Mouse (Mus musculus): ENCODE data around the gene Svbp.

Svbp gene

DNA sequence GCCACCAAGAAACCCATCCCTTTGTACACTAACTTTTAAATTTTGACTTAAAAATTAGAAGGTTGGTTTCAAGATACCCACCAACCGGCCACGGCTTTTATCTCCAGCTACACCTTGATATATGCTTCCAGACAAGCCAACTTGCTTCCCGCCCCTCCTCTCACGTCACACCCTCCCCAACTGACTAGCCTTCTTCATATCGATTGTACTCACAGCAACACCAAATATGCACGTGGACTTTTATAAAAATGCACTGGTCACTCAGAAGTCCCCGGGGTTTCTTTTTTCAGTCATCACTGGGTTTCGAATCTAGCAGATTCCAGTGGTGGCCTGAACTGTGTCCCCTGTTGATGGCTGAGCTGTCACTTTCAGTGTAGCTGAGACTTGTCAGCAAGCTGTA is 4.5 kb upstream of the Svbp start:
- no peak for DNase-seq (ENCODE audit: low read depth, low spot score)

DNA sequence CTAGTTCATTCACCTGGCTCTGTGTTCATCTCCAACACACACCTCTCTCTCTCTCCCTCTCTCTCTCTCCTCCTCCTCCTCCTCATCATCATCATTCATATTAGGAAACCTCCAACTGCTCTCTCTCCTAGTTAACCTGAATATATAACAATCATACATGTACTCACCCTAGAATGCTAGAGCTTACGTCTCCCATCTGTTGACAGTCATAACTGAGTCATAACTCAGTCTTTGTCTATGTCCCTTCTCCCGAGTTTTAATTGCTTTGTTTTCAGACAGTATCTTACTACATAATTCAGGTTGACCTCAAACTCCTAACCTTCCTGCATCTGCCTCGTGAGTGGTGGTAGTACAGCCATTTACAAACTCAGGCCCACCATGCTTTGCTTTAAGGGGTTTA is 3.8 kb upstream of the Svbp start:
- no peak for DNase-seq (ENCODE audit: low read depth, low spot score)

- no peak for DNase-seq (ENCODE audit: low read depth, low spot score)
These were observed 2.3 kb upstream of the Svbp start for GRCm38 (mm10) chr4:119192757-119193156.

DNA sequence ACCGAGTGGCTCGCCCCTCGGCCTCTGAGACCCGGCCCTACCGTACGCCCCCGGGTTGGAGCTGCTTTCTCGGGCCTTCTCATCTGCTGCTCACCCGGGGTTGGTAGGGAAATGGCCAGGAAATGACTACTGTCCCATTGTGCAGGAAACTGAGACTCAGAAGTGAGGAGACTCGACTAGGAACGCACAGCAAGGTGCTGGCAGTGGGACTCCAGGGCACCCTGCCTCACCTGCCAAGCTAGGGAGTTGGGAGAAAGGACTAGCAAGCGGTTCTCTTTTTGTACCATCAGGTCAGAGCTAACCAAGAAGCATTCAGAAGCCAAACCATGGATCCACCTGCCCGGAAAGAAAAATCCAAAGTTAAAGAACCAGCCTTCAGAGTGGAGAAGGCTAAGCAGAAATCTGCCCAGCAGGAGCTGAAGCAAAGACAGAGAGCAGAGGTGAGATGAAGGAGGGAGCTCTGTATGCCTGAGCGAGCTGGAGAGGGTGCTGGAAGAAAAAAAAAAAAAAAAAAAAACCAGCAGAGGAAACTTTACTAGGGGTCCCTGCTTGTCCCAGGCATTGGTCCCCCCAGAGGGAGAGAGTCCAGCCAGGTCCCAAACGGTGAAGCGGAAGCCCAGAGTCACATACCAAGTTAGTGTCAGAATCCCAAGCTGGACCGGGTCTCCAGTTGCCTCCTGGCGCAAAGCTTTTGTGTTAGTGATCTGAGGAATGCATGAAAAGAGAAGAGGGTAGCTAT is 645 bp downstream of the Svbp start:
- DNase-seq (ENCODE audit: low read depth, low spot score): no peak

DNA sequence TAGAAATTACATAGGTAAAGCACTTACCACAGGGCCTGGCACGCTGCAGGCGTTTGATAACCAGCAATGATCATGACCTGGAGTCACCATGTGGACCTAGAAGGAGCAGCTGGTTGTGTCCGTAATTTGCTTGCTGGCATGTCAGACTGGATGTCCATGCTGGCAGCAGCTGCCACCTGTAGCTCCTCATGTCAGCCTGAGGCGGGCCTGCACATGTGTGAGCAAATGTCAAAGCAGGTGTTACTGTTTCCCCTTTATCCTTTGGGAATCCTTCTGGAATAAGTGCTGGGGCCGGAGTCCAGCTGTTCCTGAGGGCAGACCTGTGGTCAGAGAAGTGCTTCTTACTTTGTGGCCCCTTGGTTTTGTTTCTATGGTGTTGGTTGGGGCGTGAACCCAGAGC is 3.0 kb downstream of the Svbp start:
- no peak for DNase-seq (ENCODE audit: low read depth, low spot score)

DNA sequence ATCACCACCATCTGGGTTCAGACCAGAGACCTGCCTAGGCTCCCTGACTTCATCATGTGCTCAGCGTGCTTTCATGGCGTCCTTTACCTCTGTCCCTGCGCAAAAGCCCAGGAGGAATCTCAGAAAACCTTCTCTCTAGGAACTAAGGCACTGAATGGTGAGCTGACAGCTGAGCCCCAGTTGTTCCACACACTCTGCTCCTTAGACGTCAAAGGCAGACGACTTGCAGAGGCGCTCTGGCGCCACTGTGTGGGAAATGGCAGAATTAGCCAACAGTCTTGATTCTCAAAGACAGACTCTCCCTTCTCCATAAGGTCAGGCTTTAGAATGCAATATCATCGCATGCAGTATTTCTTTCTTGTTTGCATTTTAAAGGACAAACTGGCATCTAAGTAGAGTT is 9.6 kb downstream of the Svbp start:
- DNase-seq (ENCODE audit: low read depth, low spot score): peak; percentile 77

DNA sequence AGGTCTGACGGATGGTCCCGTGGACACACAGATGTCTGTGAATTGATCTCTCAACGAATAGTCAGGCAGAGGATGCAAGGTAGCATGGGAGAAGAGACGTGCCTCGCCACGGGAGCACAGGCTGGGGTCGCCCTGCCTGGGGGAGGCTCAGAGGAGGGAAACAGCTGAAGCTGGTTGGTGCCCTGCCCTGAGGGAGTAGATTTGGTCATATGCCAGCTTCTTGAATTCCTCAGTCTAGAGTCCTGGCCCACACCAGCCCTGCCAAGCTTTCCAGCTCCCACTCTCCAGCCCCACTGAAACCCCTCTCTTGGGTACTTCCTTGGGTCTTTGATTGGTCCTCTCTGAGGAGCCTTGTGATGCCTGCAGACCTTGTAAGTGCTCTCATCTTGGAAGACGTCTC is 21.6 kb downstream of the Svbp start:
- DNase-seq (ENCODE audit: low read depth, low spot score): no peak

DNA sequence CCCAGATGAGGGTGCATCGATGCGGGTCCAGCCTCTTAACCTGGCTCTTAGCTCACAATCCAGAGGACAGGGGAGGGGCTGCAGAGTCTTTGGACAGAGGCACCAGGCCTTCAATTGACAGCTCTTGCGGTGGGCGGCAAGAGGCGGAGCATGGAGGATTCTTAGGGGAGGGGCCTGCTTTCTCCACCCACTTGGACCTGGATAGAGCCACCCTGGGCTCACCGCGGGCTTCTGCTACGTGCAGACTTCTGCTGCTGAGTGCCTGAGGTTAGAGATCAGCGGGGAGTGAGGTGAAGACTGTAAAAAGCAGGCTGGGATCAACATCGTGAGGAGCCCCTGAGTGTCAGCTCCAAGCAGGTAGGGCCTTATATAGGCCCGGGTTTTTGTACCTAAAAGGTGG is 23.1 kb downstream of the Svbp start, which contains the start of gene Tmem269:
Tmem269 (minus strand) TSS at position 49 of the 400 bp plus-strand sequence.
- DNase-seq (ENCODE audit: low read depth, low spot score): no peak

- peak; percentile 50 for DNase-seq (ENCODE audit: low read depth, low spot score)
These were observed 28.6 kb downstream of the Svbp start for GRCm38 (mm10) chr4:119223696-119224095.

DNA sequence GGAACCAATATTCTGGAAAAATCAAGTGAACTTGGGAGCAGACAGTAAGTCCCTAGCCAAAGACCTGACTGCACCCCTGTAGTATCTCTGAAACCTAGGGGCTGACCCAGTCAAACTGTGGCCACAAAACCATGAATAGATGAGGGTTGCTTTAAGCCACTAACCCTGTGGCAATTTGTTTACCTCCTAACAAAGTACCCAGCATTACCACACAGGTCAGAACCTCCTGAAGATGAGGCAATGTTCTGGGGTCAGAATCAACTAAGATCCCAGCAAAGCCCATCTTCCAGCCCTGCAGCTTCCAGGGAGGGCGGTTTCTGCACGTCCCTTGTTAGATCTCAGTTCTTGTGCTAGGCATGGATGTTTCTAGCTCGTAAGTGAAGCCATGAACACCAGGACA is 29.4 kb downstream of the Svbp start:
- no peak for DNase-seq (ENCODE audit: low read depth, low spot score)

- DNase-seq (ENCODE audit: low read depth, low spot score): no peak
These were observed 30.6 kb downstream of the Svbp start for GRCm38 (mm10) chr4:119225719-119226118.

DNA sequence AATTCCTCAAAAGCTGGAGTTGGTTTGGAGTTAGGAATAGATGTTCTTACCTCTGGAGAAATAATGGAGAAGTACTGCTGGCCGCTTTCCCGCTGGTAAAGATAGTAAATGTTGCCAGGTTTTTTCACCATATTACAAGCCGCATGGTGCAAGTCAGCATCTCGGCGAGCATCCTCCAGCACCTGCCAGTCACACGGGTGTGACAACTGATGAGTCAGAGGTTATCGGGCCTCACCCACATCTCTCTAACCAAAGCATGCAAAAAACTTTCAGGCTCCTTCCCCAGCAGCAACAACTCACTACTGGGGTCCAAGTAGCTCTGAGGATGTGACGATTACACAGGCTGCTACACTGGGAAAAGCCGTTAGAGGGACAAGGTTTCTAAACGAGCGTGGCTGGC is 31.6 kb downstream of the Svbp start:
- DNase-seq (ENCODE audit: low read depth, low spot score): no peak

DNA sequence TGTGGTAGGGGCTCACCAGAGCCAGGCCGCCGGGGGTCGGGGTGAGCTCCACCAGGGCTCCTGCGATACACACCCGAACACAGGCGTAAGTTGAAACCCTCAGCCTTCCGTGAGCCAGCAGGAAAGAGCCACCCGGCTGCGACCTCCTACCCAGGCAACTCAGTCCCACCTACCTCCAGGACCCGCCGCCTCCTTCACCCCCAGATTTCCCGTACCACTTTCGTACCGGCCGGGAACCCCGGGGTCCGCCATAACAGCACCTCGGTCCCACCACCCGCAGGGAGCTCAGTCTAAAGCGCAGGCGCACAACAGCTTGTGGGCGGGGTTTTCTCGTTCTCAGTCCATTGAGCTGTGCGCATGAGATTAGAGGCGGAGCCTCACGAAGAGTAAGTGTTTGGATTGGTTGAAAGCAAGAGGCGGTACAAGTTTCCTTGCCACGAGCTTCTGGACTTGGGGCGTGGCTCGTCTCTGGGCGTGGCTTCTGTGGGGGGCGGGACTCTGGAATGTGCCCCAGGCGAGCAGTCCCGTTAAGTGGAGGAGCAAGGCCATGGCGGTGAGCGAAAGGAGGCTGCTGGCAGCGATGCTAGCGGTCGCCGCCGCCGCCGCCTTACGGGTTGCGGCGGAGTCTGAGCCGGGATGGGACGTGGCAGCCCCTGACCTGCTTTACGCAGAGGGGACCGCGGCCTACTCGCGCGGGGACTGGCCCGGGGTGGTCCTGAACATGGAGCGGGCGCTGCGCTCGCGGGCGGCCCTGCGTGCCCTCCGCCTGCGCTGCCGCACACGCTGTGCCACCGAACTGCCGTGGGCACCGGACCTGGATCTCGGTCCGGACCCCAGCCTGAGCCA is 37.5 kb downstream of the Svbp start, which contains the start of the genes AU022252 and P3h1:
AU022252 (minus strand) TSS at position 303 of the 846 bp plus-strand sequence.
P3h1 (plus strand) TSS at position 506 of the 846 bp plus-strand sequence.
- DNase-seq (ENCODE audit: low read depth, low spot score): peak; percentile 99

- DNase-seq (ENCODE audit: low read depth, low spot score): no peak
These were observed 38.3 kb downstream of the Svbp start for GRCm38 (mm10) chr4:119233256-119233901.

GRCm38 (mm10) chr4:119234348-119234747 is 39.2 kb downstream of the Svbp start:
- DNase-seq (ENCODE audit: low read depth, low spot score): no peak

DNA sequence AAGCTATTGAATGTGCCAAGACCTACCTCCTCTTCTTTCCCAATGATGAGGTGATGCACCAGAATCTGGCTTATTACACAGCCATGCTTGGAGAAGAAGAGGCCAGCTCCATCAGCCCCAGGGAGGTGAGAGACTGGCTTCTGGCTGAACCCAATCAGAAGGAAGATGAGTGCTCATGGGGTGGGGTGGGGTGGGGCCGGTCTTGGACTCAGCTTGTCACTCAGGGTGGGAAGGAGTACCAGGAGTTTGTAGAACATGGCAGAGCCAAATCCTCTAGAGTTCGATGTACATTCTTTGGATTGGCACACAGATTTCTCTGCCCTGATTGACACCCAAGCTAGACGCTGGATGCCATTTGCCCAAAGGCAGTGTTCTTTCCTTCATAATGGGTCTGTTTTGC is 43.6 kb downstream of the Svbp start:
- DNase-seq (ENCODE audit: low read depth, low spot score): no peak

GRCm38 (mm10) chr4:119239181-119239682 is 44.1 kb downstream of the Svbp start:
- peak; percentile 70 for DNase-seq (ENCODE audit: low read depth, low spot score)

GRCm38 (mm10) chr4:119241664-119242063 is 46.6 kb downstream of the Svbp start:
- DNase-seq (ENCODE audit: low read depth, low spot score): peak; percentile 27

DNA sequence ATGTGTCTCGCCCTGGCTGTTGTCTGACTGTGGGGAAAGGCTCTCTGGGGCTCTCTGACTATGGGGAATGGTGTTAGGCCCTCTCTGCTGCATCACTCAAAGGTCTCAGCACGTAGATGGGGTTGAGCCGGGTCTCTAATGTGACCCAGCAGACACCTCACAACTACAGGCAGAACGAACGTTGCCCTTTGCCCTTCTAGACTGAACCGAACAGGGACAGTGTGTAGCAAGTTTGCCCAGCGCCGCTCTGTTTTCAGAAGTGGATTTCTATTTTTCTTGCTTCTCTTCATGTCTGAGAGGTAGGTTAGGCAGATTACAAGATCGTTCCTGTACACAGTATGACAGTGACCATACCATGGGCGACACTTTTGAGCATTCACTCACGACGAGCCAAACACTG is 47.5 kb downstream of the Svbp start:
- DNase-seq (ENCODE audit: low read depth, low spot score): no peak

- DNase-seq (ENCODE audit: low read depth, low spot score): no peak
These were observed 49.5 kb downstream of the Svbp start for GRCm38 (mm10) chr4:119244468-119245240.

GRCm38 (mm10) chr4:119245556-119245955 is 50.5 kb downstream of the Svbp start:
- no peak for DNase-seq (ENCODE audit: low read depth, low spot score)
